Mouse (Mus musculus) small intestine, adult 2 months (tissue): Measurements from ENCODE around the gene Pidd1. TPM values are rescaled to one million over a fixed set of nuclear protein-coding genes. Genes with fewer than 3 reads are reported as not detected.

Experiments
- H3K27ac ChIP-seq: fragments of 200-500 bp; 2 replicates; pipeline ENCODE4 v1.5.1; 2012; ENCODE audit warnings: low read depth, low read length, control low read depth, inconsistent platforms; ENCODE audit not compliant: insufficient read depth
- H3K27me3 ChIP-seq: fragments of 200-500 bp; 2 replicates; pipeline ENCODE4 v1.6.1; 2012; ENCODE audit warnings: mild to moderate bottlenecking, moderate library complexity, low read length, inconsistent platforms; ENCODE audit not compliant: control insufficient read depth, insufficient read depth
- H3K36me3 ChIP-seq: fragments of 200-500 bp; 2 replicates; pipeline ENCODE4 v1.6.1; 2012; ENCODE audit warnings: mild to moderate bottlenecking, low read length, control low read depth, inconsistent platforms; ENCODE audit not compliant: control insufficient read depth, insufficient read depth
- H3K4me1 ChIP-seq: fragments of 200-500 bp; 2 replicates; pipeline ENCODE4 v1.6.1; 2012; ENCODE audit warnings: low read length, inconsistent platforms, mixed read lengths; ENCODE audit not compliant: control insufficient read depth, insufficient read depth, insufficient read length
- H3K4me3 ChIP-seq: fragments of 200-500 bp; 2 replicates; pipeline ENCODE4 v1.5.1; 2012; ENCODE audit warnings: low read depth, mild to moderate bottlenecking, control low read depth, inconsistent platforms, low read length, moderate library complexity
- CTCF ChIP-seq: fragments of 200-500 bp; IDR thresholded peaks from 2 replicates; pipeline ENCODE4 v1.5.1; 2012; ENCODE audit warnings: low read depth, mild to moderate bottlenecking, control low read depth, inconsistent platforms, low read length, moderate library complexity, mixed read lengths; ENCODE audit not compliant: insufficient replicate concordance, insufficient read length; ENCODE audit errors: extremely low read depth
- POLR2A ChIP-seq: fragments of 200-500 bp; IDR thresholded peaks from 2 replicates; pipeline ENCODE4 v1.6.1; 2012; ENCODE audit warnings: low read depth, mild to moderate bottlenecking, control low read depth, inconsistent platforms, low read length, moderate library complexity
- WGBS: fragments of 180-500 bp; shearing (Covaris S2); methylation state at CpG from one replicate; pipeline ENCODE4 v1.1.7; 2018; 5-methylcytosine and 5-hydroxymethylcytosine counted together
- polyA plus RNA-seq: library from polyadenylated mRNA; depleted of rRNA; stranded (reverse); fragments of >200 nt; gene quantifications from 2 replicates; pipeline ENCODE4 v1.2.3, GENCODE M21; 2012

Pidd1 gene
- polyA plus RNA-seq, 1 experiment: 13.9 TPM

DNA sequence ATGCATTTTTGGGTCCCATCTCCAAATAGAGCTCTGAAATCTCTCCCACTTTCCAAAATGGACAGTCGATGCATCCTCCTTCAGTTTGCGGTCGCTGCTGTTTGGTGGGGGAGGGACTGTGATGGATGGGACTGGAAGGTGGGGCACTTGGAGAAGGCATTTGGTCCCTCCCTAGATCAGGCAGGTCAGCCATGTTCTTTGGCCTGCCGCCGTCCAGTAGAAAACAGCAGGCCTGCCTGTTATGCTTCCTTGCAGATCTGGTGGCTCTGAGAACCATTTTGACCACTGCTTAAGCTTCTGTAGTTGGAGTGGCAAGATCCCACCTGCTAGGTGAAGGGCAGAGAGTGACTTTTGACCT, 24.3 kb upstream of the Pidd1 start:
- no peaks in the 10 kb centered on the region for H3K27me3 ChIP-seq
- peaks cover 33% of the 10 kb centered on the region for H3K4me1 ChIP-seq
- whole genome bisulfite sequencing: 9% methylated on average over 5 of the region's 5 CpGs
- H3K27ac ChIP-seq: peak overlapping the region; percentile 87
- peaks cover 27% of the 10 kb centered on the region for H3K36me3 ChIP-seq
- TF ChIP-seq CTCF: no peak
- TF ChIP-seq POLR2A: no peak
- H3K4me3 ChIP-seq: peak overlapping the region; percentile 76

DNA sequence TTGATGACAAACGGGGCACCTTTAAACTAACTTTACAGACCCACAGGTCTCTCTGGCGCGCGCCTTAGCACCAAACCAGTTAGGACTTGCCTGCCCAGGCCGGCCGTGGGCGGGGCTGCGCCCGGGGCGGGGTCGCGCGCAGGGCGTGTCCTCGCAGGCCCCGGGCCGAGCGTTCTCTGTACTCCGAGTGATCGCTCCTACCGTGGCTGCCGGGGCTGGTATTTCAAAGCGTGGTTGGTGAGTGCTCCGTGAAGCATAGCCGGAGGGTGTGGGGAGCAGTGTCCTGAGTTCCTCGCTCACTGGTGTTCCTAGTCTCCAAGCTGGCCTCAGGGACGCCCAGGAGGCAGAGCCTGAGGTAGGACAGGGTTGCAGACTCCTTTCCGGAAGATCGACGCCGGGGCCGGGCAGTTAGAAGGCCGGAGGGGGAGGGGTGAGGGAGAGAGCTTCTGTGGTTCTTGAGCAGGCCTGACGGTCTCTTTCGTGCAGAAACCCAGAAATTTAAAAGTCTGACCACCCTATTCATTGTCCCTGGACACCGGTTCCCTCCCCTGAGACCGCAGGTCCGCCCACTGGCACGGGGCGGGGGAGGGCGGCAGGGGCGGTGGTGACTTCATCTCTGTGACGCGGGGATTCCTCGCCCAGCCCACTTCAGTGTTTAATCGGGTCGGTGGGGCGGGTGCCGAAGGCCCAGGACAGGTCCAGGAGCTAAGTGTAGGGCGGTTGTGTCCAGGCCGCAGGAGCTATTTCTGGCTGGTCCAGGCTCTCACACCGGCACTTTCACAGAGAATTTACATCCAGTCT, 23.6 kb upstream of the Pidd1 start, which contains the start of gene Cd151:
Gene Cd151, plus strand, starts transcription at position 163 of the 801 bp plus-strand sequence.
- Histone ChIP-seq H3K27me3 (no peaks in the 10 kb centered on the region), H3K4me3 (peak within 1 kb of the TSS; percentile 76), H3K4me1 (peaks cover 34% of the 10 kb centered on the region), H3K27ac (peak within 1 kb of the TSS; percentile 87), H3K36me3 (peaks cover 24% of the 10 kb centered on the region)
- WGBS: under 1% methylated on average over 52 of the region's 52 CpGs
- TF ChIP-seq POLR2A (peak; percentile 78), CTCF (no peak)

DNA sequence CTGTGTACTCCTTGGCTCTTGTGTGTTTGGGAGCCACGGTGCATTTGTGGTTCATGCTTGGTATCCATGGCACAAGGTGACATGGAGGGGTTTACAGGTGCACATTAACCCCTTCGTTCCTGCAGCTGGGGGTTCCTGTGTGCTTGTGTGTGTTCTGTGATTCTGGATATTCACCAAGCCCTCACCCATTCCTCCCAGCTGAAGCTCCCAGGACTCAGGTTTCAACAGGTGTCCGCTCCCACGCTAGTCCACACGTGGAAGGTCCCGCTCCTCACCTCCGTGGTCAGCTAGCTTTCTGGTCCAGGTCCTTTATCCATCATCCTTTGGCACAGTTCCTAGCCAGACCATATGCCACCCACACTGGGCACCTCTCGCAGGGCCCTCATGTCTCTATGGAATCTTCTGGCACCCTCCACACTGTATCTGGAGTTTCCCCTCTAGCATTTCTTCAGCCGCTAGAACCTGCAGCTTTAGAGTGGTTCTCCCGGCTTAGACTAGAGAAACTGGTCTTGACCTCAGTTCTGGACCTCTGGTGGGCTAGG, 22.9 kb upstream of the Pidd1 start:
- H3K27ac ChIP-seq: peak overlapping the region; percentile 26; the same call in 1 of the 2 replicates
- H3K4me1 ChIP-seq: peaks cover 39% of the 10 kb centered on the region
- 66% methylated on average over 10 of the region's 10 CpGs for WGBS
- H3K36me3 ChIP-seq: peaks cover 21% of the 10 kb centered on the region
- TF ChIP-seq CTCF: no peak
- no peak for TF ChIP-seq POLR2A
- peak overlapping the region; percentile 76 for H3K4me3 ChIP-seq
- no peaks in the 10 kb centered on the region for H3K27me3 ChIP-seq

DNA sequence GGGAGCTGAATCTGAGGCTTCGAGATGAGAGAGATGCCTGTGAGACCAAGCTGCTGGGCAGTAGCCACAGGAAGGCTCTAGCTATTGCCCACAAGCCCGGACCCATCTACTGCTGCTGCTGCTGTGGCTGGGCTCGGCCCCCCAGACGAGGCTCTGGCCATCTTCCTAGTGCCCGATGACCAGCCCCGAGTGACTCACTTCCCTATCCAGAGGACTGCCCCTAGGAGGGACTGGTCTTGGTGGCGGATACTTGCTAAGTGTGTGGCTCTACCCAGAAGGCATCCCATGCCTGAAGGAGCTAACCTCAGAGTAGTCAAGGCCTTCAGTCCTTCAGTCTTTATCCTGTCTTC, 22.2 kb upstream of the Pidd1 start:
- Histone ChIP-seq H3K27ac (peak overlapping the region; percentile 4; the same call in 1 of the 2 replicates), H3K4me3 (no peak overlapping the region), H3K4me1 (peaks cover 40% of the 10 kb centered on the region), H3K27me3 (no peaks in the 10 kb centered on the region), H3K36me3 (peaks cover 15% of the 10 kb centered on the region)
- 76% methylated on average over 7 of the region's 7 CpGs for WGBS
- no peak for TF ChIP-seq POLR2A
- no peak for TF ChIP-seq CTCF

DNA sequence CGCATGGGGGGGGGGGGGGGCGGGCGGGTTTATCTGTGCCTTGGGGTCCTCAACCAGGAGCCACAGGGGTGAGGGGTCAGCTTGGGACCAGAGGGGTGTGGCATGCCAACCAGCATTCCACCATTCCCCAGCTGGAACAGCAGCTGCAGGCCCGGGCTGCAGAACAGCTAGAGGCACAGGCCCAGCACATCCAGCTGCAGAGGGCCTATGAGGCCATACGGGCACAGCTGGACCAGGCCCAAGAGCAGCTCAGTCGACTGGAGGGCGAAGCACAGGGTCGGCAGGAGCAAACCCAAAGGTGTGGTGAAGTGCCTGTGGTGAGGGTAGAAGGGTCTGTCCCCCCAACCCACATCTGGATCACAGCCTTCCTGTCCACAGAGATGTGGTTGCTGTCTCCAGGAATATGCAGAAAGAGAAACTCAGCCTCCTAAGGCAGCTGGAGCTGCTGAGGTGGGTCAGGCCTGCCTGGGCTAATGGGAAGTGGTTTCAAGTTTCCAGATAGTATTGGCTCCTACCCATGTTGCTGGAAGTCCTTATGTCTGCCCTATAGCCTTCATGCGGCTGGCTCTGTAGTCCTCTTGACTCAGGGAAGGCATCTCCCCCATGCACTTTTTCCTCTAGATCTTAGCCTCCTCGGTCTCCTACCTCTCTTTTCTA, 21.7 kb upstream of the Pidd1 start:
- Histone ChIP-seq H3K36me3 (peaks cover 10% of the 10 kb centered on the region), H3K27ac (peak overlapping the region; percentile 4; the same call in 1 of the 2 replicates), H3K27me3 (no peaks in the 10 kb centered on the region), H3K4me1 (peaks cover 44% of the 10 kb centered on the region), H3K4me3 (no peak overlapping the region; the same call in 1 of the 2 replicates)
- WGBS: 65% methylated on average over 10 of the region's 10 CpGs
- no peak for TF ChIP-seq CTCF
- TF ChIP-seq POLR2A: no peak

DNA sequence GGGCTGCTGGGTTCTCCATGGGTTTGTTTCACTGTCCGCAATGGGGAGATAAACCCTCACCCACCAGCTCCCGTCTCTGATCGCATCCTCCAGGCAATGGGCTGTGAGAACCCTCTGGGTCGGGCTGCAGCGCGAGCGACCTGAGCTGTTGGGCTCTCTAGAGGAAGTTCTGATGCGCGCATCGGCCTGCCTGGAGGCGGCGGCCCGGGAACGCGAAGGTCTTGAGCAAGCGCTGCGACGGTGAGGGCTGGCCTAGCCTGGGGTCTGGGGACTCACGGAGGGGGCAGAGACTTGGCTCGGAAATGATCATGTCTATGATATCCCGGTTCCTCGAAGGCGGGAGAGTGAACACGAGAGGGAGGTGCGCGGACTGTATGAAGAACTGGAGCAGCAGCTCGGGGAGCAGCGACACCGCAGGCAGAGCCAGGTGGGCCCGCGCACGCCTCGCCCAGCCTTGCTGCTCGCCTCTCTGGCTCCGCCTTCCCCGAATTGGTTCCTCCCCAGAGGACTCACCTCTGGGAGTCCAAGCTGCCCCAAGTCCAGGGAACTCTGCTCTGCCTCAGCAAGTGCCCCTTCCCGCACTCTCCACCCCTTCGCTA, 20.9 kb upstream of the Pidd1 start:
- H3K4me1 ChIP-seq: peaks cover 46% of the 10 kb centered on the region
- 0 out of 2 replicates have a peak overlapping the region, but pooled peaks have one; percentile 29 for H3K27ac ChIP-seq
- H3K36me3 ChIP-seq: peaks cover 5% of the 10 kb centered on the region
- TF ChIP-seq POLR2A (no peak), CTCF (no peak)
- no peaks in the 10 kb centered on the region for H3K27me3 ChIP-seq
- H3K4me3 ChIP-seq: peak overlapping the region; percentile 37
- WGBS: 47% methylated on average over 38 of the region's 38 CpGs
